Mouse (Mus musculus): ENCODE measurements at regions not wholly inside any gene's neighbourhood (a gene's known extent, or its start where the extent isn't known, plus 50 kb on each side); places are given as distances from the start of the nearest gene placed in this dataset.

GRCm38 (mm10) chr2:117886516-117886915 lies 225.2 kb upstream of the Thbs1 start:
- Histone ChIP-seq H3K27ac (ENCODE audit: insufficient read depth, low read depth, low read length, poor library complexity, severe bottlenecking) (no peak overlapping the region), H3K9me3 (ENCODE audit: control insufficient read depth, insufficient read depth, low read depth, low read length) (no peaks in the 10 kb centered on the region), H3K36me3 (ENCODE audit: control insufficient read depth, insufficient read depth, low read length, poor library complexity, severe bottlenecking) (no peaks in the 10 kb centered on the region), H3K9ac (ENCODE audit: insufficient read depth, low read depth, low read length, poor library complexity, severe bottlenecking) (no peak overlapping the region), H3K4me3 (ENCODE audit: insufficient read depth in 1 of 2, low read depth in 1 of 2, low read length in 2 of 2, poor library complexity in 1 of 2, severe bottlenecking in 1 of 2) (no peak overlapping the region), H3K4me1 (ENCODE audit: control insufficient read depth in 2 of 2, insufficient read depth in 2 of 2, low read length in 2 of 2, poor library complexity in 1 of 2) (no peaks in the 10 kb centered on the region)
- no peak for DNase-seq (ENCODE audit: low read depth, low spot score)
- in situ Hi-C loops (cut with MboI; ENCODE audit: low sequenced_read_pairs in 2 of 2, unreplicated experiment in 2 of 2): no loop called here
- no peak for TF ChIP-seq ZC3H11A (IDR thresholded peaks at IDR 0.05; ENCODE audit: borderline replicate concordance, low read depth, low read length)
- TF ChIP-seq ZNF384 (IDR thresholded peaks at IDR 0.05; ENCODE audit: low read depth, low read length): no peak
- no peak for TF ChIP-seq CHD2 (IDR thresholded peaks at IDR 0.05; ENCODE audit: low read depth, low read length)
- TF ChIP-seq MAFK (IDR thresholded peaks at IDR 0.05; ENCODE audit: insufficient read depth, low read depth, low read length): no peak
- no peak for TF ChIP-seq HCFC1 (IDR thresholded peaks at IDR 0.05; ENCODE audit: borderline replicate concordance, insufficient read depth, low read length)

DNA sequence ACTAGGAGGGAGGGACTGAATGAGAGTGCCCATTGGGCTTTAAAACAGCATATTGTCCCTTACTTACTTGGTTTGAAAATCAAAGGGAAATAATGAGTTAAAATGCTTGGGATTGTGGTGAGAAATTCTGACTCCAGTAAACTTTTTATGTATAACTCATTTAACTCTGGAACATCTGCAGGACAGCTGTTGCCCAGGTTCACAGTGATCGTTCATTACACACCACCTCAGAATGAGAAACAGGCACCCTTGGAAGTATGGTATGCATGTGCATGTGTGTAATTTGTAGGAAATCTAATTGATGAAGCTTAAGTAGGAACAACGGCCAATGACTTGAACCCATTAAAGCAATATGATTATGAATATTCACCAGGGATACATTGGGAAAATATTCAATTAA lies 210.4 kb upstream of the Thbs1 start:
- no peak for TF ChIP-seq CHD2 (IDR thresholded peaks at IDR 0.05; ENCODE audit: low read depth, low read length)
- TF ChIP-seq ZC3H11A (IDR thresholded peaks at IDR 0.05; ENCODE audit: borderline replicate concordance, low read depth, low read length): no peak
- TF ChIP-seq HCFC1 (IDR thresholded peaks at IDR 0.05; ENCODE audit: borderline replicate concordance, insufficient read depth, low read length): no peak
- in situ Hi-C loops (cut with MboI; ENCODE audit: low sequenced_read_pairs in 2 of 2, unreplicated experiment in 2 of 2): no loop called here
- Histone ChIP-seq H3K27ac (ENCODE audit: insufficient read depth, low read depth, low read length, poor library complexity, severe bottlenecking) (no peak overlapping the region), H3K4me3 (ENCODE audit: insufficient read depth in 1 of 2, low read depth in 1 of 2, low read length in 2 of 2, poor library complexity in 1 of 2, severe bottlenecking in 1 of 2) (no peak overlapping the region), H3K9ac (ENCODE audit: insufficient read depth, low read depth, low read length, poor library complexity, severe bottlenecking) (no peak overlapping the region), H3K36me3 (ENCODE audit: control insufficient read depth, insufficient read depth, low read length, poor library complexity, severe bottlenecking) (no peaks in the 10 kb centered on the region), H3K4me1 (ENCODE audit: control insufficient read depth in 2 of 2, insufficient read depth in 2 of 2, low read length in 2 of 2, poor library complexity in 1 of 2) (no peaks in the 10 kb centered on the region), H3K9me3 (ENCODE audit: control insufficient read depth, insufficient read depth, low read depth, low read length) (no peaks in the 10 kb centered on the region)
- no peak for DNase-seq (ENCODE audit: low read depth, low spot score)

DNA sequence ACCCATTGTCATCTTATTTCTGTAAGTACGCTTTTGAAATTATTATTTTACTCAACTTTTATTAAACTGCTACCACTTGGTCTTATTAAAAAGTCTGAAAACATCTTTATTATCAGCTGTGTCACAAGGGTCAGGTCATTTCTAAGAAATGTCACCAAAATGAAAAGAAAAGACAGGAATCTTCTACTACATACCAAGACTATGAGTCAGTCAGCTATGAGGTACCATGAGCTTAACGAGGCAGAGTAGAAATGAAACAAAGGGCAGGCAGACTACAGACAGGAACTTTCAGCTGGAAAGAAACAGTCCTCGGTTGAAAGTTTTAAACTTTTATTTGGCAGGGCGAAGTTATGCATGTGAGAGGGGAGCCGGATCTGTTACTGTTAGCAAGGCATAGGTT lies 208.8 kb upstream of the Thbs1 start:
- TF ChIP-seq CHD2 (IDR thresholded peaks at IDR 0.05; ENCODE audit: low read depth, low read length) (no peak), MAFK (IDR thresholded peaks at IDR 0.05; ENCODE audit: insufficient read depth, low read depth, low read length) (no peak), HCFC1 (IDR thresholded peaks at IDR 0.05; ENCODE audit: borderline replicate concordance, insufficient read depth, low read length) (no peak), ZC3H11A (IDR thresholded peaks at IDR 0.05; ENCODE audit: borderline replicate concordance, low read depth, low read length) (no peak), ZNF384 (IDR thresholded peaks at IDR 0.05; ENCODE audit: low read depth, low read length) (no peak)
- H3K27ac ChIP-seq (ENCODE audit: insufficient read depth, low read depth, low read length, poor library complexity, severe bottlenecking): no peak overlapping the region
- no peak for DNase-seq (ENCODE audit: low read depth, low spot score)
- in situ Hi-C loops (cut with MboI; ENCODE audit: low sequenced_read_pairs in 2 of 2, unreplicated experiment in 2 of 2): no loop called here
- H3K4me1 ChIP-seq (ENCODE audit: control insufficient read depth in 2 of 2, insufficient read depth in 2 of 2, low read length in 2 of 2, poor library complexity in 1 of 2): no peaks in the 10 kb centered on the region
- H3K36me3 ChIP-seq (ENCODE audit: control insufficient read depth, insufficient read depth, low read length, poor library complexity, severe bottlenecking): no peaks in the 10 kb centered on the region
- no peak overlapping the region for H3K4me3 ChIP-seq (ENCODE audit: insufficient read depth in 1 of 2, low read depth in 1 of 2, low read length in 2 of 2, poor library complexity in 1 of 2, severe bottlenecking in 1 of 2)
- no peak overlapping the region for H3K9ac ChIP-seq (ENCODE audit: insufficient read depth, low read depth, low read length, poor library complexity, severe bottlenecking)
- H3K9me3 ChIP-seq (ENCODE audit: control insufficient read depth, insufficient read depth, low read depth, low read length): no peaks in the 10 kb centered on the region

DNA sequence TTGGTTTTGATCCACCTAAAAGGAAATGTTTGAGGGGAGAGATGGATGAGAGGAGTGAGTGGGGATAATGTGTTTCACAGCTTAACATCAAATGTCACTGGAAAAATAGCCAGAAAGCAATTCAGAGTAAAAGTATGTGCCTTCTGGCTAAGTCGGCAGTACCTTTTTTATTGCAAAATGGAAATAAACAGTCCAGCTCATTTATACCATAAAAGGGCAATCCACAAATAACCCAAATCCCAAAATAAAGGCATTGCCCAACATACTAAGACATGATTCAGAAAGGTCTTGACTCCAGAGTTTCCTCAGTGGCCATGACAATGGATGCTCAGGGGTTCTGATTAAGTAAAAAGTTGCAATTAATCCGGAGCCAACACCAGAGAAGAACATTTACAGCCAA lies 208.0 kb upstream of the Thbs1 start:
- no peak for DNase-seq (ENCODE audit: low read depth, low spot score)
- H3K4me1 ChIP-seq (ENCODE audit: control insufficient read depth in 2 of 2, insufficient read depth in 2 of 2, low read length in 2 of 2, poor library complexity in 1 of 2): no peaks in the 10 kb centered on the region
- H3K9me3 ChIP-seq (ENCODE audit: control insufficient read depth, insufficient read depth, low read depth, low read length): no peaks in the 10 kb centered on the region
- no peak overlapping the region for H3K9ac ChIP-seq (ENCODE audit: insufficient read depth, low read depth, low read length, poor library complexity, severe bottlenecking)
- no peak overlapping the region for H3K4me3 ChIP-seq (ENCODE audit: insufficient read depth in 1 of 2, low read depth in 1 of 2, low read length in 2 of 2, poor library complexity in 1 of 2, severe bottlenecking in 1 of 2)
- no peak overlapping the region for H3K27ac ChIP-seq (ENCODE audit: insufficient read depth, low read depth, low read length, poor library complexity, severe bottlenecking)
- no peak for TF ChIP-seq HCFC1 (IDR thresholded peaks at IDR 0.05; ENCODE audit: borderline replicate concordance, insufficient read depth, low read length)
- no peak for TF ChIP-seq CHD2 (IDR thresholded peaks at IDR 0.05; ENCODE audit: low read depth, low read length)
- TF ChIP-seq ZC3H11A (IDR thresholded peaks at IDR 0.05; ENCODE audit: borderline replicate concordance, low read depth, low read length): no peak
- no peak for TF ChIP-seq ZNF384 (IDR thresholded peaks at IDR 0.05; ENCODE audit: low read depth, low read length)
- TF ChIP-seq MAFK (IDR thresholded peaks at IDR 0.05; ENCODE audit: insufficient read depth, low read depth, low read length): no peak
- no peaks in the 10 kb centered on the region for H3K36me3 ChIP-seq (ENCODE audit: control insufficient read depth, insufficient read depth, low read length, poor library complexity, severe bottlenecking)
- in situ Hi-C loops (cut with MboI; ENCODE audit: low sequenced_read_pairs in 2 of 2, unreplicated experiment in 2 of 2): no loop called here

DNA sequence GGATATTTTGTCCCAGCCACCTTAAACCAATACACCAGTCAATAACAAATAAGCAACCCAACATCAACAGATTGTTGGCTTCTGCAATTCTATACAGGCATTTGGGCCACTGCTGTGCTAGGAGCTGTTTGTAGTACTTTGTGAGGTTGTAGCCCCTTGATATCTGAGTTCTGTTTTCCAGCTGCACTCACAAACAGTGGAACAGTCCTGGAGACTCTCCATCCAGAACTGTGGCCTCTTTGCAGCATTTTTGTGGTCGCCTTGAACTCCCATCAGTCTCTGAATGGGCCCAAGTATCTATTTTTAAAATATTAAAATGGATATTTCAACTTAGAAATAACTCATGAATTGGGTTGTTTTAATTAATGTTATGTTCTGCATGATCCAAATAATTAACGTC lies 205.2 kb upstream of the Thbs1 start:
- Histone ChIP-seq H3K4me3 (ENCODE audit: insufficient read depth in 1 of 2, low read depth in 1 of 2, low read length in 2 of 2, poor library complexity in 1 of 2, severe bottlenecking in 1 of 2) (no peak overlapping the region), H3K4me1 (ENCODE audit: control insufficient read depth in 2 of 2, insufficient read depth in 2 of 2, low read length in 2 of 2, poor library complexity in 1 of 2) (no peaks in the 10 kb centered on the region), H3K9ac (ENCODE audit: insufficient read depth, low read depth, low read length, poor library complexity, severe bottlenecking) (no peak overlapping the region), H3K9me3 (ENCODE audit: control insufficient read depth, insufficient read depth, low read depth, low read length) (no peaks in the 10 kb centered on the region), H3K27ac (ENCODE audit: insufficient read depth, low read depth, low read length, poor library complexity, severe bottlenecking) (no peak overlapping the region), H3K36me3 (ENCODE audit: control insufficient read depth, insufficient read depth, low read length, poor library complexity, severe bottlenecking) (no peaks in the 10 kb centered on the region)
- in situ Hi-C loops (cut with MboI; ENCODE audit: low sequenced_read_pairs in 2 of 2, unreplicated experiment in 2 of 2): no loop called here
- TF ChIP-seq ZC3H11A (IDR thresholded peaks at IDR 0.05; ENCODE audit: borderline replicate concordance, low read depth, low read length) (no peak), ZNF384 (IDR thresholded peaks at IDR 0.05; ENCODE audit: low read depth, low read length) (no peak), CHD2 (IDR thresholded peaks at IDR 0.05; ENCODE audit: low read depth, low read length) (no peak), HCFC1 (IDR thresholded peaks at IDR 0.05; ENCODE audit: borderline replicate concordance, insufficient read depth, low read length) (no peak), MAFK (IDR thresholded peaks at IDR 0.05; ENCODE audit: insufficient read depth, low read depth, low read length) (no peak)
- no peak for DNase-seq (ENCODE audit: low read depth, low spot score)
